Mouse (Mus musculus): ENCODE results near the gene Ppard. TPM values are rescaled to one million over a fixed set of nuclear protein-coding genes. Genes with fewer than 3 reads are reported as not detected.

Gene Ppard
- polyA plus RNA-seq, 1 experiment from 2014 or later, result 3.0 TPM

- no peak for DNase-seq (ENCODE audit: low spot score)
These were observed 22.3 kb downstream of the Ppard start for GRCm38 (mm10) chr17:28254804-28255203.

GRCm38 (mm10) chr17:28255651-28256050 lies 23.2 kb downstream of the Ppard start:
- no peak for DNase-seq (ENCODE audit: low spot score)

GRCm38 (mm10) chr17:28256651-28257328 lies 24.3 kb downstream of the Ppard start:
- DNase-seq (ENCODE audit: low spot score), result peak; percentile 89

GRCm38 (mm10) chr17:28258325-28258724 lies 25.8 kb downstream of the Ppard start:
- DNase-seq (ENCODE audit: low spot score), result no peak

- peak; percentile 39 for DNase-seq (ENCODE audit: low spot score)
These were observed 27.5 kb downstream of the Ppard start for GRCm38 (mm10) chr17:28259890-28260542.

GRCm38 (mm10) chr17:28260543-28260909 lies 28.0 kb downstream of the Ppard start:
- no peak for DNase-seq (ENCODE audit: low spot score)

GRCm38 (mm10) chr17:28261795-28262194 lies 29.3 kb downstream of the Ppard start:
- no peak for DNase-seq (ENCODE audit: low spot score)

- no peak for DNase-seq (ENCODE audit: low spot score)
These were observed 30.8 kb downstream of the Ppard start for GRCm38 (mm10) chr17:28263181-28263894.

- DNase-seq (ENCODE audit: low spot score), result no peak
These were observed 34.8 kb downstream of the Ppard start for GRCm38 (mm10) chr17:28267251-28267650.

GRCm38 (mm10) chr17:28270165-28270564 lies 37.7 kb downstream of the Ppard start:
- DNase-seq (ENCODE audit: low spot score), result peak; percentile 69

- no peak for DNase-seq (ENCODE audit: low spot score)
These were observed 39.2 kb downstream of the Ppard start for GRCm38 (mm10) chr17:28271537-28272266.

- DNase-seq (ENCODE audit: low spot score), result no peak
These were observed 39.8 kb downstream of the Ppard start for GRCm38 (mm10) chr17:28272281-28272680.

GRCm38 (mm10) chr17:28272837-28273236 lies 40.3 kb downstream of the Ppard start:
- no peak for DNase-seq (ENCODE audit: low spot score)

GRCm38 (mm10) chr17:28274739-28275138 lies 42.2 kb downstream of the Ppard start:
- no peak for DNase-seq (ENCODE audit: low spot score)

- DNase-seq (ENCODE audit: low spot score), result no peak
These were observed 44.7 kb downstream of the Ppard start for GRCm38 (mm10) chr17:28277226-28277625.

GRCm38 (mm10) chr17:28277721-28278120 lies 45.2 kb downstream of the Ppard start:
- no peak for DNase-seq (ENCODE audit: low spot score)

GRCm38 (mm10) chr17:28278156-28278555 lies 45.7 kb downstream of the Ppard start:
- no peak for DNase-seq (ENCODE audit: low spot score)

- no peak for DNase-seq (ENCODE audit: low spot score)
These were observed 46.7 kb downstream of the Ppard start for GRCm38 (mm10) chr17:28279236-28279635.

GRCm38 (mm10) chr17:28279780-28280422 lies 47.4 kb downstream of the Ppard start:
- DNase-seq (ENCODE audit: low spot score), result no peak

- DNase-seq (ENCODE audit: low spot score), result no peak
These were observed 47.9 kb downstream of the Ppard start for GRCm38 (mm10) chr17:28280423-28280800.

GRCm38 (mm10) chr17:28280831-28281377 lies 48.4 kb downstream of the Ppard start:
- DNase-seq (ENCODE audit: low spot score), result no peak
